Comparison of ENCODE assay signal across 12 mouse cellular contexts in the genomic region with DNA sequence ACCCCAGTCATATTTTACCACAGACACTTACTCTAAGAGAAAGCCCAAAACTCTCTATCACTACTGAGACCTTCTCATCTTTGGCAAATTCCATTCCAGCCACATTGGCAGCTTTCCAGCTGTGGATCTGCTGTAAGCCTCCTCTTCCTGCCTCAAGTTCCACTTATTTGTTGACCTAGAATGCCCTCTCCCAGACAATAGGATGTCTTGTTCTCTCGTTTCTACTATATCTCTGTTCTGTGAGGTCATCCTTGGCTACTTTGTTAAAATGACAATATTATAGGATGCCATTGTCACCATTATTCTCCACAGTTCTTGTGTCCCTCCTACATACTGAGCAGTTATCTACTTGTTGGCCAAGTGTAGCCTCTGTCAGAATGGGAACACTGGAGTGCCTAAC.
DNase-seq lines count a peak whose midpoint lies in the region; ATAC-seq and TF ChIP-seq lines count a peak whose summit lies in the region.
"Had no signal": no experiment of that assay in that cellular context is flagged by ENCODE, and none has a peak within 500 bp of the region (broad histone marks: within the 10 kb centered on the region; RNA-seq: fewer than 3 reads in every experiment).

No protein-coding gene starts in this region.

- H3K27me3 ChIP-seq in heart, postnatal 0 days (ENCODE audit: control insufficient read depth, insufficient read depth, low read length): no peaks in the 10 kb centered on the region
- H3K27me3 ChIP-seq: liver, embryonic 15.5 days; neural tube, embryonic 15.5 days had no signal

- no peak; the same call in 1 of the 2 replicates for ATAC-seq in heart, postnatal 0 days (ENCODE audit: insufficient read depth, low read depth)
- ATAC-seq: forebrain, postnatal 0 days had no signal

- no peak overlapping the region for H3K4me2 ChIP-seq in heart, postnatal 0 days (ENCODE audit: low read depth, low read length)
- H3K4me2 ChIP-seq: liver, embryonic 15.5 days; neural tube, embryonic 15.5 days had no signal

- no peak overlapping the region for H3K27ac ChIP-seq in heart, postnatal 0 days (ENCODE audit: low read depth)
- H3K27ac ChIP-seq: liver, embryonic 15.5 days; neural tube, embryonic 15.5 days had no signal

- no peak for TF ChIP-seq EP300 in heart, postnatal 0 days (IDR thresholded peaks at IDR 0.05; ENCODE audit: low read depth)

- intact Hi-C loops in left cerebral cortex, postnatal 36 days (cut with DNase I): no loop called here

- 15% methylated on average over 1 of the region's 1 CpGs for WGBS in heart, postnatal 0 days

- no peaks in the 10 kb centered on the region for H3K9me3 ChIP-seq in heart, postnatal 0 days (replicated peaks; ENCODE audit: control insufficient read depth, low read length)
- H3K9me3 ChIP-seq: liver, embryonic 15.5 days; neural tube, embryonic 15.5 days had no signal

- no peak for TF ChIP-seq CTCF in heart, postnatal 0 days (IDR thresholded peaks at IDR 0.05; ENCODE audit: low read depth)

- peak; percentile 10 for DNase-seq in adrenal gland, postnatal 10 days
- DNase-seq in adrenal gland, adult 8-10 months: no peak
- peak; percentile 36 for DNase-seq in heart, postnatal 0 days (ENCODE audit: low spot score)
- no peak for DNase-seq in heart, adult 8-10 months (ENCODE audit: low spot score)
- peak; percentile 14 for DNase-seq in left cerebral cortex, adult 11 months (ENCODE audit: low spot score)
- no peak for DNase-seq in left cerebral cortex, postnatal 36 days (ENCODE audit: low spot score in 2 of 2)
- DNase-seq in kidney, postnatal 25 days: peak; percentile 48 to 55
- no peak for DNase-seq in embryo, embryonic 10 days (ENCODE audit: low spot score)
- DNase-seq: forebrain, postnatal 0 days had no signal

- H3K4me3 ChIP-seq in heart, postnatal 0 days (ENCODE audit: low read depth, low read length): no peak overlapping the region
- H3K4me3 ChIP-seq: erythroblast, embryonic 14.5 days; liver, embryonic 15.5 days; neural tube, embryonic 15.5 days had no signal

- H3K36me3 ChIP-seq in heart, postnatal 0 days (replicated peaks; ENCODE audit: control insufficient read depth, insufficient read depth, low read length): no peaks in the 10 kb centered on the region
- H3K36me3 ChIP-seq: liver, embryonic 15.5 days; neural tube, embryonic 15.5 days had no signal

- H3K4me1 ChIP-seq in heart, postnatal 0 days (ENCODE audit: control insufficient read depth, insufficient read depth): no peaks in the 10 kb centered on the region
- H3K4me1 ChIP-seq: liver, embryonic 15.5 days had no signal

- H3K9ac ChIP-seq in heart, postnatal 0 days (replicated peaks; ENCODE audit: low read depth, low read length): no peak overlapping the region
- H3K9ac ChIP-seq: forebrain, postnatal 0 days; liver, embryonic 15.5 days; neural tube, embryonic 15.5 days had no signal

Comparison
In these comparisons a context has a peak if more than half of its experiments do, and no peak if none do; other contexts are left out.
1. DNase-seq: peak in adrenal gland, postnatal 10 days (single experiment), heart, postnatal 0 days (single experiment), left cerebral cortex, adult 11 months (single experiment) and kidney, postnatal 25 days (2 of 2); none in adrenal gland, adult 8-10 months (single experiment), heart, adult 8-10 months (single experiment), left cerebral cortex, postnatal 36 days (0 of 2) and embryo, embryonic 10 days (single experiment).